Mouse (Mus musculus) layer of hippocampus, postnatal 36 days (tissue): ENCODE data around the gene Gsk3a. TPM values are rescaled to one million over a fixed set of nuclear protein-coding genes. Genes with fewer than 3 reads are reported as not detected.
A peak's percentile ranks its signal among the peaks of the same experiment; 100 is the strongest.
"Not testable (repeated sequence)": the region's sequence is repeated elsewhere in the genome, so short reads cannot be mapped to it uniquely, and the experiment has no call there.

ENCODE experiments used
- DNase-seq, 2 experiments: peaks; one replicate each; pipeline ENCODE4 v3.0.0; 2022
- total RNA-seq, 2 experiments: library from RNA; stranded (reverse); gene quantifications; 2 replicates each; pipeline ENCODE4 v1.2.3; 2021

Gene Gsk3a
- total RNA-seq, 2 experiments from 2014 or later: 195 to 201 TPM

- no peak for DNase-seq
Measured at GRCm38 (mm10) chr7:25272445-25273258, 35.0 kb upstream of the Gsk3a start.

GRCm38 (mm10) chr7:25271651-25272444 lies 34.2 kb upstream of the Gsk3a start:
- no peak for DNase-seq

- DNase-seq: no peak
Measured at GRCm38 (mm10) chr7:25270652-25271633, 33.3 kb upstream of the Gsk3a start.

GRCm38 (mm10) chr7:25269545-25270271 lies 32.1 kb upstream of the Gsk3a start:
- DNase-seq: peak in 1 of 2 experiments; percentile 3

GRCm38 (mm10) chr7:25269029-25269428 lies 31.4 kb upstream of the Gsk3a start:
- no peak for DNase-seq

GRCm38 (mm10) chr7:25268588-25268987 lies 30.9 kb upstream of the Gsk3a start:
- no peak for DNase-seq

GRCm38 (mm10) chr7:25267751-25268463 lies 30.3 kb upstream of the Gsk3a start:
- DNase-seq: peak; percentile 99

GRCm38 (mm10) chr7:25267301-25267750 lies 29.7 kb upstream of the Gsk3a start, which contains the start of gene Cic:
Cic (plus strand) TSS chr7:25267704.
- DNase-seq: peak; percentile 99

- DNase-seq: no peak
Measured at GRCm38 (mm10) chr7:25266180-25266962, 28.7 kb upstream of the Gsk3a start.

GRCm38 (mm10) chr7:25265743-25266142 lies 28.1 kb upstream of the Gsk3a start:
- DNase-seq: not testable (repeated sequence)

GRCm38 (mm10) chr7:25263968-25264870 lies 26.6 kb upstream of the Gsk3a start:
- DNase-seq: no peak

- no peak for DNase-seq
Measured at GRCm38 (mm10) chr7:25261896-25262295, 24.2 kb upstream of the Gsk3a start.

GRCm38 (mm10) chr7:25251822-25252221 lies 14.2 kb upstream of the Gsk3a start:
- peak in 1 of 2 experiments; percentile 35 for DNase-seq

- DNase-seq: peak in 1 of 2 experiments; percentile 50
Measured at GRCm38 (mm10) chr7:25251071-25251791, 13.6 kb upstream of the Gsk3a start.

- DNase-seq: peak; percentile 93 to 96
Measured at GRCm38 (mm10) chr7:25250141-25250972, 12.7 kb upstream of the Gsk3a start, which contains the start of gene Erf. Erf (minus strand) TSS chr7:25250761.

- DNase-seq: peak; percentile 24 to 72
Measured at GRCm38 (mm10) chr7:25249314-25250140, 11.9 kb upstream of the Gsk3a start.
